Mouse (Mus musculus) inflammation-experienced regulatory T-cells, adult 16 weeks (primary cell): ENCODE data around the gene Ear14. TPM values are rescaled to one million over a fixed set of nuclear protein-coding genes. Genes with fewer than 3 reads are reported as not detected.

Source experiments
- polyA plus RNA-seq: library from polyadenylated mRNA; unstranded; fragments of 100-300 nt; shearing (Covaris generic); gene quantifications from one replicate; pipeline ENCODE4 v1.2.1, GENCODE M21; 2017

Gene Ear14
- not detected for polyA plus RNA-seq

GRCm38 (mm10) chr14:51203115-51203514 is at the start of gene Ear14:
Ear14 (plus strand) TSS chr14:51203391.

GRCm38 (mm10) chr14:51161976-51162375 is 41.2 kb upstream of the Ear14 start, which contains the start of gene Rnase2b:
Rnase2b (plus strand) TSS chr14:51162260.

GRCm38 (mm10) chr14:51199098-51200023 is 3.8 kb upstream of the Ear14 start, which contains the start of gene Ang2:
Ang2 (minus strand) TSS chr14:51199148.

Other genes with a start within 250 kb of the Ear14 start
- gene Pnp2, start 247.4 kb upstream of the Ear14 start, polyA plus RNA-seq = 0.77 TPM
- gene Rnase10, start 195.6 kb upstream of the Ear14 start, polyA plus RNA-seq = not detected
- not detected for gene Rnase9, start 161.5 kb upstream of the Ear14 start, polyA plus RNA-seq
- gene Rnase11, start 153.2 kb upstream of the Ear14 start, polyA plus RNA-seq = not detected
- gene Rnase12, start 145.7 kb upstream of the Ear14 start, polyA plus RNA-seq = not detected
- gene Olfr750, start 129.0 kb upstream of the Ear14 start, polyA plus RNA-seq = 0.16 TPM
- gene Rnase4, start 112.3 kb upstream of the Ear14 start, polyA plus RNA-seq = 23.0 TPM
- 5.2 TPM for gene Ang, start 112.2 kb upstream of the Ear14 start, polyA plus RNA-seq
- not detected for gene Eddm3b, start 89.0 kb upstream of the Ear14 start, polyA plus RNA-seq
- gene Rnase6, start 79.5 kb upstream of the Ear14 start, polyA plus RNA-seq = 2.7 TPM
- not detected for gene Rnase1, start 56.6 kb upstream of the Ear14 start, polyA plus RNA-seq
- gene Rnase2b, start 41.1 kb upstream of the Ear14 start, polyA plus RNA-seq = not detected
- gene Ang2, start 4.2 kb upstream of the Ear14 start, polyA plus RNA-seq = not detected
- not detected for gene Rnase2a, start 52.7 kb downstream of the Ear14 start, polyA plus RNA-seq
- gene Gm7247, start 158.4 kb downstream of the Ear14 start, polyA plus RNA-seq = not detected
- gene Vmn2r88, start 207.4 kb downstream of the Ear14 start, polyA plus RNA-seq = not detected
- gene Vmn2r89, start 248.5 kb downstream of the Ear14 start, polyA plus RNA-seq = not detected